In the genomic region with DNA sequence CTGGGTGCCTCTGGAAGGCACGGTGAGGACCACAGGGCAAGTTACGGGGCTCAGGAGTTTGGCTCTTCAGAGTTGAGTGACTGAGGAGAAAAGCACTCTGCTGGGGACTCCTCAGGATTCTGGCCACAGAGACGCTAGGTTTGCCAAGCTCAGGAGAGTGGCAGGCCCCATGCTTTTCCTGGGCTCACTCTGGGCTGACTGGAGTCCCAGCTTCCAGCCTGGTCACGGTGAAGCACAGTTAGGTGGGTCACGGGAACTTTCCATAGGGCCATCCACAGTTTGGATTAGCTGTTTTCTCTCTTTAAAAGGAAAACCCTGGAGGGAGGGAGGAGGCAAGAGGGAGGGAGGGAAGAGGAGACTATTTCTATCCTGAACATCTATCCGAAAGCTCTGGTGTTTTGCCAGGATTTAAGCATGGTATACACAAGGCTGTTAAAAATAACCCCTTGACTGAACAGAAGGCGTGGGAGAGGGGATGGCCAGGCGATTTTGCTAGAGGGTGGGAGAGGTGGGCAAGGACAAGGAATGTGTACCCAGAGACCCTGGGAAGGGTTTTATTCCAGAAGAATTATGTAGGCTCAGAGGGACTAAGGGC, we compare ENCODE assay signal across 10 mouse cellular contexts. TPM values are rescaled to one million over a fixed set of nuclear protein-coding genes. Genes with fewer than 3 reads are reported as not detected.
A peak's percentile ranks its signal among the peaks of the same experiment; 100 is the strongest.
DNase-seq lines count a peak whose midpoint lies in the region; ATAC-seq and TF ChIP-seq lines count a peak whose summit lies in the region.
"Had no signal": no experiment of that assay in that cellular context is flagged by ENCODE, and none has a peak within 500 bp of the region (broad histone marks: within the 10 kb centered on the region; RNA-seq: fewer than 3 reads in every experiment).

No protein-coding gene starts in this region.

- no peak for TF ChIP-seq POLR2A in heart, adult 2 months (IDR thresholded peaks at IDR 0.05; ENCODE audit: insufficient read depth, low read depth, low read length)

- ATAC-seq in heart, embryonic 15.5 days (replicated peaks; ENCODE audit: insufficient number of reproducible peaks, insufficient read depth, low FRiP score, low read depth): peak; percentile 68
- ATAC-seq in stomach, embryonic 14.5 days (ENCODE audit: insufficient number of reproducible peaks, insufficient read depth, low FRiP score, low read depth): peak; percentile 38; the same call in 1 of the 2 replicates
- ATAC-seq: forebrain, embryonic 13.5 days had no signal

- WGBS in heart, adult 2 months: 63% methylated on average over 8 of the region's 8 CpGs
- 34% methylated on average over 8 of the region's 8 CpGs for WGBS in heart, embryonic 15.5 days
- WGBS in stomach, embryonic 14.5 days: 52% methylated on average over 8 of the region's 8 CpGs

- H3K27ac ChIP-seq in heart, adult 2 months: peak overlapping the region; percentile 31; the same call in 1 of the 2 replicates
- peak overlapping the region; percentile 90 for H3K27ac ChIP-seq in heart, embryonic 15.5 days
- peak overlapping the region; percentile 75 for H3K27ac ChIP-seq in stomach, embryonic 14.5 days (ENCODE audit: low read length)
- H3K27ac ChIP-seq: forebrain, embryonic 13.5 days; liver, embryonic 14.5 days had no signal

- no peaks in the 10 kb centered on the region for H3K27me3 ChIP-seq in heart, adult 2 months (ENCODE audit: control insufficient read depth, insufficient read depth, low read length)
- no peaks in the 10 kb centered on the region for H3K27me3 ChIP-seq in heart, embryonic 15.5 days
- H3K27me3 ChIP-seq in stomach, embryonic 14.5 days (ENCODE audit: control insufficient read depth, insufficient read depth, low read length): no peaks in the 10 kb centered on the region
- H3K27me3 ChIP-seq: forebrain, embryonic 13.5 days had no signal

- H3K4me1 ChIP-seq in heart, adult 2 months (ENCODE audit: control insufficient read depth, insufficient read depth, low read length): peaks cover 10% of the 10 kb centered on the region
- H3K4me1 ChIP-seq in heart, embryonic 15.5 days (replicated peaks): peaks cover 62% of the 10 kb centered on the region
- peaks cover 37% of the 10 kb centered on the region; the same call in 1 of the 2 replicates for H3K4me1 ChIP-seq in stomach, embryonic 14.5 days (ENCODE audit: control insufficient read depth, insufficient read depth, low read length)
- H3K4me1 ChIP-seq: forebrain, embryonic 13.5 days had no signal

- no peak for TF ChIP-seq CTCF in heart, adult 2 months (IDR thresholded peaks at IDR 0.05)

- H3K79me2 ChIP-seq in heart, adult 2 months (replicated peaks; ENCODE audit: control insufficient read depth, insufficient read depth, low read length): no peaks in the 10 kb centered on the region

- intact Hi-C loops in heart, adult 2 months (cut with DNase I): no loop called here
- intact Hi-C loops in gastrocnemius, postnatal 36 days (cut with DNase I): loop anchor here (5.0 kb wide), 1 partner anchor 53 kb away; no protein-coding TSS in a partner anchor

- DNase-seq in heart, adult 2 months: peak in 1 of 2 experiments; percentile 15
- DNase-seq in heart, adult 9 months (ENCODE audit: low spot score in 2 of 2): no peak
- peak; percentile 24 for DNase-seq in lung, postnatal 10 days
- no peak for DNase-seq in lung, postnatal 36 days
- DNase-seq in gastrocnemius, postnatal 36 days: no peak
- DNase-seq: thymus, postnatal 4 days had no signal

- no peak overlapping the region for H3K4me3 ChIP-seq in heart, adult 2 months
- H3K4me3 ChIP-seq in heart, embryonic 15.5 days: no peak overlapping the region
- no peak overlapping the region for H3K4me3 ChIP-seq in stomach, embryonic 14.5 days (ENCODE audit: low read depth, low read length)
- H3K4me3 ChIP-seq: forebrain, embryonic 13.5 days had no signal

- H3K9me3 ChIP-seq in heart, embryonic 15.5 days (replicated peaks): no peaks in the 10 kb centered on the region
- H3K9me3 ChIP-seq in stomach, embryonic 14.5 days (ENCODE audit: control insufficient read depth, low read depth, low read length): no peaks in the 10 kb centered on the region
- H3K9me3 ChIP-seq: forebrain, embryonic 13.5 days had no signal

- TF ChIP-seq EP300 in heart, adult 2 months (IDR thresholded peaks at IDR 0.05; ENCODE audit: insufficient read depth, low read depth, low read length): no peak

- peak overlapping the region; percentile 44; the same call in 1 of the 2 replicates for H3K4me2 ChIP-seq in heart, embryonic 15.5 days
- H3K4me2 ChIP-seq in stomach, embryonic 14.5 days (replicated peaks; ENCODE audit: low read depth, low read length): no peak overlapping the region
- H3K4me2 ChIP-seq: forebrain, embryonic 13.5 days had no signal

- no peak overlapping the region for H3K9ac ChIP-seq in heart, adult 2 months (ENCODE audit: low read depth, low read length)
- H3K9ac ChIP-seq in heart, embryonic 15.5 days: no peak overlapping the region
- H3K9ac ChIP-seq in stomach, embryonic 14.5 days (replicated peaks; ENCODE audit: low read depth, low read length): no peak overlapping the region
- H3K9ac ChIP-seq: forebrain, embryonic 13.5 days; liver, embryonic 14.5 days had no signal

- H3K36me3 ChIP-seq in heart, adult 2 months (ENCODE audit: control insufficient read depth, insufficient read depth, low read length): no peaks in the 10 kb centered on the region
- H3K36me3 ChIP-seq in heart, embryonic 15.5 days: no peaks in the 10 kb centered on the region
- H3K36me3 ChIP-seq in stomach, embryonic 14.5 days (ENCODE audit: control insufficient read depth, insufficient read depth, low read length): no peaks in the 10 kb centered on the region

RNA-seq across cellular contexts. Expression of a gene that starts 55.5 kb away (rescaled TPM):
- not detected for total RNA-seq in heart, adult 2 months (2021)
- 0.09 and 0.23 TPM in 2 replicates for polyA plus RNA-seq in heart, adult 2 months (2012; rRNA removed)
- polyA plus RNA-seq in heart, embryonic 15.5 days (2015; fragmentation: Nextera tagmentation; extraction: Ambion mirVana): 0.65 and 1.2 TPM in 2 replicates
- polyA plus RNA-seq in stomach, embryonic 14.5 days (2014; fragmentation: Nextera tagmentation; extraction: Ambion mirVana): 5.8 and 7.0 TPM in 2 replicates
- total RNA-seq in gastrocnemius, postnatal 36 days (2021): under 1 TPM; 0.15 to 0.32 TPM

Comparison
In these comparisons a context has a peak if more than half of its experiments do, and no peak if none do; other contexts are left out.
1. H3K27ac ChIP-seq: peak in every context shown above with its lines; median percentile 90 in heart, embryonic 15.5 days; 75 in stomach, embryonic 14.5 days; 31 in heart, adult 2 months.